Mouse (Mus musculus) kidney, postnatal 4 days (tissue): Measurements from ENCODE around the gene Insm2.

Experiments
- DNase-seq, 2 experiments: peaks; one replicate each; pipeline ENCODE4 v3.0.0; 2021; ENCODE audit warnings: mixed read lengths in 2 of 2

Gene Insm2

DNA sequence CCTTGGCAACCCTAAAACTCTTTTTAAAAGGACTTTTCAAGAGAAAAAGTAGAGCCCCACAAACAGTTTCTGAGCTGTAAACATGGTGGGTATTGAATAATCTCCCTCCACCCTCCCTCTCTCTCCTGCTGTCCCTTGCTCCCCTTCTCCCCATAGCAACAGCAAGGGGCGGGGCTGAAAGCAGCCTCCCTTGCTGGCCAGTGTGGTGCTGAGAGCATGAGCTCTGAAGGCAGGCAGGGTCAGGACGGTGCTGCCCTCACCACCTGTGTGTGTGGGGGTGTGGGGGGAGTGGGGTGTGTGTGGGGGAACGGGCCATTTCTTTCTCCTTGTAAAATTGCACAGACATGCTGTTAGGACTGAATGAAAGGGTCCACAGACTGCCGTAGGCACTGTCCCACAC, 8.7 kb downstream of the Insm2 start:
- DNase-seq, result no peak

- DNase-seq, result no peak
These were observed 11.6 kb downstream of the Insm2 start for GRCm38 (mm10) chr12:55610812-55611211.

GRCm38 (mm10) chr12:55620321-55620720, 21.1 kb downstream of the Insm2 start:
- DNase-seq, result no peak

GRCm38 (mm10) chr12:55622615-55623245, 23.5 kb downstream of the Insm2 start:
- no peak for DNase-seq

GRCm38 (mm10) chr12:55623254-55623653, 24.0 kb downstream of the Insm2 start:
- DNase-seq, result no peak

GRCm38 (mm10) chr12:55626711-55627110, 27.5 kb downstream of the Insm2 start:
- peak; percentile 6 to 23 for DNase-seq

DNA sequence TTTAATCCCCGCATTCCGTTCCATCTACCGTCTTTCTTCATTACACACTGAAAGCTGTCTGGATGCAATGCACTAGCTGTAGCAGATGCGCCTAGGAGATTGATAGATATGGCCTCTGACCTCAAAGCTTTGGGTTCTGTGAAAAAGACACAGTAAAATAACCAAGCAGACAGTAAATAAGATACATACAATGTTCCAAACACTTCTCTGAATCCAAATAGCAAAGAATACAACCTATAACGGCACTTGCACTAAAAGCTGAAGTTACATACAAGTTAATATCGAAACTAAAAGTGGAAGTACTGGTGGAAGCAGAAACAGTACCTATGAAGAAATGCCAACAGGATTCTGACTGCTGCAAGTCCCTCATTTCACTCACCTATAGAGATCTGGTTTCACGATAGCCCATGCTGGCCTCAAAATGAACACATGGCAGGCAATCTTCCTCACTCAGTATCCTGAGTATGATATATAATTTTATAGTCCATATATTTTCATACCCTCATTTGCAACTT, 48.8 kb downstream of the Insm2 start:
- no peak for DNase-seq
